Mouse (Mus musculus): ENCODE results near the gene Klhl31.

The Klhl31 gene

DNA sequence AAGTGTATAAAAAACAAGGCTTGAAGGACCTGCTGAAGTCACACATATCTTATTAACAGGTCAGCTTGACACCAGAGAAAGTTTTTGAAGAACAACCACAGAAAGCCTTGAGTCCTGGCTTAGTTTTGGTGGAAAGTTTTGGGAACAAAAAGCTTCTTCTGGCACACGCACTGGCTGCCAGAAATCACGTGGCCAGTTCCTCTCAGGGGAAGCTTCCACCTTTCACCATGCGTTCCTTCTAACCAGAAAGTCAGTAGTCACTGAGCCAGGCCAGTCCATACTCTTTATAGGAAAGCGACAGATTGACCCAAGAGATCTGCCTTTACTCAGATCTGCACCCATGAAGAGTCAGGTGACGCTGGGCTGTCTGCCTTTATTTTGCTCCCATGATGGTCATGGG is 12.1 kb upstream of the Klhl31 start:
- DNase-seq = no peak

- DNase-seq = no peak
These were observed 7.6 kb upstream of the Klhl31 start for GRCm38 (mm10) chr9:77628676-77629075.

DNA sequence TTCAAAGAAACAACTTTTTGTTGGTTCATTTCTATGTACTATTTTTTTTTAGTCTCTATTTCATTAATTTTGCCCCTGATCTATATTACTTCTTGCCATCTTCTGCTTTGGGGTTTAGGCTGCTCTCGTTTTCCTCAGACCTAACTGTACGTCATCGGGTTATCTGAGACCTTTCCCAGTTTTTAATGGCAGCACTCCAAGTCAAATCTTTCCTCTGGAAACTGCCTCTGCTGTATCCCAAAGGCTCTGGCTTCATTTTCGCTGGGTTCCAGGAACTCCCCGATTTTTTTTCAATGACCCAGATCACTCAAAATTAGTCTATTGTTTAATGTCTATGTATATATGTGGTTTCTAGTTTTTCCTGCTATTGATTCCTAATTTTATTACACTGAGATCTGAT is 6.6 kb upstream of the Klhl31 start:
- no peak for DNase-seq

GRCm38 (mm10) chr9:77630764-77631163 is 5.5 kb upstream of the Klhl31 start:
- peak; percentile 82 for DNase-seq

DNA sequence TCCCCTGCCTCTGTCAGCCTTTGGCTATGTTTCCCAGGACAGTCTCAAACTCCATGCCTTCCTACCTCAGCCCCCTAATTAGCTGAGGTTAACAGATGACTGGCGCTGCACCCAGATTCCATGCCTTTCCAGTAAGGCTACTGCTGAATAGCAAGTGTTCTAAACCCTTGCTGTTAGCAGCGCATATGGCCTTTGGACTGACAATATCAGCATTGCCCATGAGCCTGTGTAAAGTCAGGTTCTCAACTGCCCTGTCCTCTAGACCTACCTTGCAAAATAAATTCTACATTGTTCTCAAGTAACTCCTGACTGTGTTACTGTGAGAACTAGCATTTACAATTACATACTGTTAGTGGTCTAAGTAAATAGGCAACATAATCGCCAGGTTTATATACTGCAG is 3.9 kb upstream of the Klhl31 start:
- no peak for DNase-seq

- DNase-seq = no peak
These were observed 297 bp upstream of the Klhl31 start for GRCm38 (mm10) chr9:77636003-77636402.

DNA sequence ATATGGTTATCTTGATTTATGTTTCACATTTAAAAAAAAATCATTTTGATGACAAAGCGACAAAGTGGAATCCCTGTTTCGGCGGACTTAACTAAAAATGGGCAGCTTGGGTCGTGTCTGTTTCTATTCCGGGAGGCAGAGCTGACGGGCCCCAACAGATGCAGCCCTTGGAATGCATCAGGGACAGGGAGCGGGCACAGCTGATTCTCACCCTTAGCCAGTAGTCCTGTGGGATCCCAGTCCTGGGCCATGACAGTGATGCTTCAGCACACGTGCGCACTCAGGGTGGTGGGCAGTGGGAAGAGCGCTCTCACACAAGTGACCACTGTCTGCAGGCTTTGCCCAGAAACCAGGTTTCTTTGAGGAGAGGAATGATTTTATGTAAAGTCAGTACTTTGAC is 1.1 kb downstream of the Klhl31 start:
- DNase-seq = no peak

DNA sequence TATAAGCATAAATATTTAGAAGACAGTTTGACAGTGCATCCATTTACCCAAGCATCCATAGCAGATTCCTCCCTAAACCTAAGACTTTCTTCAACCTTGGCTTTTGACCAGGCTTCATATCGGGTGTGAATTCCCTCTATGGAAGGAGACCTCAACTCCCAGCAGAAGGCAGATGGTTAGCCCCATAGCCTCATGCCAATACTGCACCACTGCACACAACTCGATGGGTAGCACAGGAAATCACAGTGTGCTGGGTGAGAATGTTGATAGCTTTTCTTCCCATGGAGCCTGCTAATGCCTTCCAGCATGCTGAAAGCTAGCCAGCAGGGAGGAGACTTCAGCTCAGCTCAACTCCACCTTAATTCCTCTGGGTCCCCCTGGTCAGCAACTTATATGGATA is 8.9 kb downstream of the Klhl31 start:
- DNase-seq = no peak

GRCm38 (mm10) chr9:77651847-77652246 is 15.5 kb downstream of the Klhl31 start:
- no peak for DNase-seq

- DNase-seq = no peak
These were observed 17.6 kb downstream of the Klhl31 start for GRCm38 (mm10) chr9:77653907-77654306.

DNA sequence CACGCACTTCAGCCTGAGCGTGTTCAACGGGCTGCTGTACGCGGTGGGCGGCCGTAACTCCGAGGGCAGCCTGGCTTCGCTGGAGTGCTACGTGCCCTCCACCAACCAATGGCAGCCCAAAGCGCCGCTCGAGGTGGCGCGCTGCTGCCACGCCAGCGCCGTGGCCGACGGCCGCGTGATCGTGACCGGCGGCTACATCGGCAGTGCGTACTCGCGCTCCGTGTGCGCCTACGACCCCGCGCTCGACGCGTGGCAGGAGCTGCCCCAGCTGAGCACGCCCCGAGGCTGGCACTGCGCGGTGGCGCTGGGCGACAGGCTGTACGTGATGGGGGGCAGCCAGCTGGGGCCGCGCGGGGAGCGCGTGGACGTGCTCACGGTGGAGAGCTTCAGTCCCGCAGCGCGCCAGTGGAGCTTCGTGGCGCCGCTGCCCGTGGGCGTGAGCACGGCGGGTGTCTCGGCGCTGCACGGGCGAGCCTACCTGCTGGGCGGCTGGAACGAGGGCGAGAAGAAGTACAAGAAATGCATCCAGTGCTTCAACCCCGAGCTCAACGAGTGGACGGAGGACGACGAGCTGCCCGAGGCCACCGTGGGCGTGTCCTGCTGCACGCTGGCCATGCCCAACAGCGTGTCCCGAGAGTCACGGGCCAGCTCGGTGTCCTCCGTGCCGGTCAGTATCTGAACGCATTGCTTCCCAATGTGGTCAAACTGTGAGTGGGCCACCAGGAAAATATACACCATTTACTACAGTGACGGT is 19.1 kb downstream of the Klhl31 start:
- peak; percentile 18 for DNase-seq

DNA sequence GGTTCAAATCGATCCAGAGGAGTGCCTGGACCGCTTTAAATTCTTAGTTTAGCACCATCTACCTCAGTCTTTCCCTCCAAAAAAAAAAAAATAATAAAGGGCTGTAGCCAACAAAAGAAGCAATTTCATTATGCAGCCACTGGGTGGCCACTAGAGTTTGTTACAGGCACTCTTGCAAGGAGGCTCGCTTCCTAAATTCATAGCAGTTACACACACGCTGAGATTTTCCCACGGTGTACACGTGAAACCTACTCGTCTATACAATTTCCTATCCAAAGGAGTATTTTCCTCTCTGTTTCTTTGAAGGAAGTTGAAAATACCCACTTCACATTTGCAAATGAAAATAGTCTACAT is 19.6 kb downstream of the Klhl31 start:
- peak; percentile 69 for DNase-seq

GRCm38 (mm10) chr9:77662917-77663316 is 26.6 kb downstream of the Klhl31 start:
- peak; percentile 6 for DNase-seq

GRCm38 (mm10) chr9:77670095-77670494 is 33.8 kb downstream of the Klhl31 start:
- no peak for DNase-seq

GRCm38 (mm10) chr9:77671004-77671403 is 34.7 kb downstream of the Klhl31 start:
- DNase-seq = no peak

GRCm38 (mm10) chr9:77673218-77673617 is 36.9 kb downstream of the Klhl31 start:
- DNase-seq = no peak

- no peak for DNase-seq
These were observed 37.7 kb downstream of the Klhl31 start for GRCm38 (mm10) chr9:77673986-77674385.

GRCm38 (mm10) chr9:77684938-77685337 is 48.6 kb downstream of the Klhl31 start:
- peak; percentile 15 for DNase-seq

DNA sequence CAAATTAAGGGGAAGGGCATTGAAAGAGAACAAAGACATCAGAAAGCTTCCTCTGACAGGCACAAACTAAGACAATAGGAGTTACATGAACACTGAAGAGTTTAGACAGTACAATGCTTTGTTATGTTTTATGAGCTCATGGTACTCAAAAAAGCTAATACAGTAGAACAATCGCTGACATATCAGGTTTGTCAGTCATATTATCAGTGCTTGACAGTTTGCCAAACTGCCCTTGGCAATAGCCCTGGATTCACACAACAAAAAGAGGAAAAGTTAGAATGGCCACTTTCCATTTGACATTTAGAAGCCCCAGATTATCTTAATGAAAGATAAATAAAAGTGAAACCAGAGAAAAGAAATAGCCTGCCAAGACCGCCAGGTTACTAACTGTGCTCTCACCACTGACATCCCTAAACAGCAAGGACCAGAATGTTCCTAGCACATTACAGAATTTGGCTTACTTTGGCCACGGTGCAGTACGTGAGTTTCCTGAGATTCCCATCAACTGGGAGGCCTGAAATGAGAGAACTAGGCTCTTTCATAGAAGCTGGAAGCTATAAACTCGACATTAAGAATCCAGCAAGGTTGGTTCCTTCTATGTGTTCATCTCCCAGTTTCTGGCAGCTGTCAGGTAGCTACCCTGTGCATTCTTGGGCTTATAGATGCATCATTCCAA is 49.7 kb downstream of the Klhl31 start:
- DNase-seq = peak; percentile 7

DNA sequence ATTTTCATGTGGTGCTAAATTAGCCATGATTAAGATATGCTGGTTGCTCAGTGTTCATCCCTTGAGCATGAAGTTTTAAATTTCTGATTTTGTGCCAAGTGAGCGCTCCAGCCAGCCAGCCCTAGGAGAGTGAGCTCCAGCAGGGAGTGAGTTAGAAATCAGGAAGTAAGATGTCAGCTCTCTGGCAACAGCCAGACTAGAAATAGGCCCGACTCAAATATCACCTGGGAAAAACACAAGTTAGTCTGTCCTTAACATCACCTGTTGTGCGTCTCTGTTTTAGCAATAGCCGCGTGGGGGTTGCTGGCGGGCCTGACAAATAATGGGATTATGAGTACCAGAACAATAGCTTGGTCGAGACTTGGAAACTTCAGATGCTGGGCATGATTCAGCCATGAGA is 56.4 kb downstream of the Klhl31 start:
- no peak for DNase-seq

GRCm38 (mm10) chr9:77693405-77693804 is 57.1 kb downstream of the Klhl31 start:
- DNase-seq = peak; percentile 55

DNA sequence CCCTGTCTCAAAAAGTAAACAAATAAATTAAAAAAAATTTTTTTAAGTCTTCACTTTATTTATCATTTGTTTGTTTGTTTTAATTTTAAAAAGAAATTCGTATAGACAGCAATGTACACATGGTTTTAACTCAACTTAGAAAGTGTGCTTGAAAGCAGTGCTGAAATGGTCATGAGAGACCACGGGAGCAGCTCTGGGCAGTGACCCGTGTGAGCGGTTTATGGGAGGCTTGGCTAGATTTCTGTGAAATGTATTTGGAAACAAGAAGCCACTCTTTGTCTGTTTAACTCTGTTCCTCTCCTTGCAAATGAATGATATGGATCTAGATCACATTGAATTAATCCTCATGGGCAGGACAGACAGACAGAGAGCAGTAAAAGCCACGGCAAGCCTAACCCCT is 59.3 kb downstream of the Klhl31 start:
- DNase-seq = no peak

GRCm38 (mm10) chr9:77703476-77703875 is 67.2 kb downstream of the Klhl31 start:
- DNase-seq = no peak

GRCm38 (mm10) chr9:77704108-77704507 is 67.8 kb downstream of the Klhl31 start:
- DNase-seq = peak; percentile 13

DNA sequence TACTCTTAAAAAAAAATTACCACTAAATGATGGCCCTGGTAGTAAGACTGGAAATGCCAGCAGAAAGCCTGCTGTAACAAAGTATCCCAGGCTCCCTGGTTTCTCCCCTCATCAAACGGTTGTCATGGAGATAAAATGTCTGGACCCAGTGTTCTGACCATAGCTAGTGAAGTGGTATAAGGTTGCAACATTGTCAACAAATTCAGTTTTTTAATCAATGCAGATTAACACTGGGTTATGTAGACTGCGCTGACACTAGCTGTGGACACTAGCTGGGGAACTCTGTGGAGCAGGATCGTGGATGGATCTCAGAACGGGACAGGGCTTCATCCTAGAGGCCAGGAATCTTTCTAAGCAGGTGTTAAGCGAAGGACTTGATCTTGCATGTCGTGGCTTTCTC is 70.2 kb downstream of the Klhl31 start:
- DNase-seq = no peak

All from lung, postnatal 36 days (tissue).